Mouse (Mus musculus): ENCODE results near the gene Amot. TPM values are rescaled to one million over a fixed set of nuclear protein-coding genes. Genes with fewer than 3 reads are reported as not detected.

The Amot gene
- 0.58 and 1.1 TPM in 2 replicates for polyA plus RNA-seq (2012; ENCODE audit: low replicate concordance)

DNA sequence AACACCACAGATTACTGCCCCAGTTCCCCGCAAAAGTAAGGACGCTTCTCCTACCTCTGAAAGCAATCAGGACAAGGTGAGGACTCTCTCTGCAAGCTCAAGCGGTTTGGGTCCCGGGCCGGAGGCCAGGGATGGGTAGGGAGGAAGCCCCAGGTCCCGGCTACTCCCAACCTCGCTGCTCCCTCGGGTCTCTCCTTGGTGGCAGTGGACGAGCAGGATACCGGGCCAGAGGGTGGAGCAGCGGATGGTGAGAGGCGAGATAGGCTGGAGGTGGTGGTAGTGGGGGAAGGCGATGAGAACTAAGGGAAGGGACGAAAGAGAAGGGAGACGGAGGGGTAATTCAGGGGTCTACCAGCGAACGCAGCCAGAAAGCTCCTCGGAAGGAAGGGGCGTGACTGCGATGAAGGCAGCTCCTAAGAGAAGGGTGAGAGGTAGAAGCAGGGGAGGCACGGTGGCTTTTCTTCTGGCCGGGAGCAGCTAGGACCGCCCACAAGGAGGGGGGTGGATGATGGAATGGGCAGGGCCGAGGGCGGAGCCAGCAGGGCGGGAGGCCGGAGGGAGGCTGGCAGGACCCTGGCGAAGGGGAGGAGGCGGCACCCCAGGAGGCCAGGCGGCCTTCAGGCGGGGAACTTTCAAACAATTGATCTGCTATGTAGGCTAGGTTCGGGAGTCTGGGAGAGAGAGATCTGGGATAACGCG is at the start of gene Amot:
Gene Amot, minus strand, starts transcription at position 465 of the 699 bp plus-strand sequence.

Other genes starting within 250 kb of the Amot start
- not detected in 2 replicates for gene Lhfpl1, start 156.1 kb downstream of the Amot start, polyA plus RNA-seq (2012; ENCODE audit: low replicate concordance)

Measured in hematopoietic multipotent progenitor cell, adult 10-12 weeks (in vitro differentiated cells).